Mouse (Mus musculus) limb, embryonic 11.5 days (tissue): ENCODE measurements around the gene Sars. TPM values are rescaled to one million over a fixed set of nuclear protein-coding genes. Genes with fewer than 3 reads are reported as not detected.

ENCODE experiments used
- ATAC-seq: fragments of 200-750 bp; cut with Nextera tagmentation; 2 replicates; pipeline ENCODE4 v1.8.0; 2017; ENCODE audit warnings: low read depth; ENCODE audit not compliant: insufficient number of reproducible peaks, low FRiP score, low TSS enrichment
- DNase-seq: peaks from one replicate; pipeline ENCODE4 v3.0.0-alpha.2; 2015; ENCODE audit warnings: low spot score
- H3K27ac ChIP-seq: fragments of 300-500 bp; sonication (generic); replicated peaks from 2 replicates; pipeline ENCODE4 v1.5.1; 2014; ENCODE audit warnings: low read depth, mild to moderate bottlenecking, low read length
- H3K27me3 ChIP-seq: fragments of 300-500 bp; sonication (generic); 2 replicates; pipeline ENCODE4 v1.6.1; 2014; ENCODE audit warnings: mild to moderate bottlenecking, low read length, mixed read lengths; ENCODE audit not compliant: control insufficient read depth, insufficient read depth
- H3K36me3 ChIP-seq: fragments of 300-500 bp; sonication (generic); 2 replicates; pipeline ENCODE4 v1.6.1; 2014; ENCODE audit warnings: mild to moderate bottlenecking, low read length, moderate library complexity, mixed read lengths; ENCODE audit not compliant: control insufficient read depth, insufficient read depth
- H3K4me1 ChIP-seq: fragments of 300-500 bp; sonication (generic); 2 replicates; pipeline ENCODE4 v1.6.1; 2014; ENCODE audit warnings: low read length, mixed read lengths; ENCODE audit not compliant: control insufficient read depth, insufficient read depth
- H3K4me2 ChIP-seq: fragments of 300-500 bp; sonication (generic); 2 replicates; pipeline ENCODE4 v1.6.1; 2014; ENCODE audit warnings: low read depth, mild to moderate bottlenecking, moderate library complexity; ENCODE audit not compliant: severe bottlenecking
- H3K4me3 ChIP-seq: fragments of 300-500 bp; sonication (generic); 2 replicates; pipeline ENCODE4 v1.5.1; 2014; ENCODE audit warnings: low read depth, low read length
- H3K9ac ChIP-seq: fragments of 300-500 bp; sonication (generic); 2 replicates; pipeline ENCODE4 v1.6.1; 2014; ENCODE audit warnings: mild to moderate bottlenecking, low read length
- H3K9me3 ChIP-seq: fragments of 300-500 bp; sonication (generic); 2 replicates; pipeline ENCODE4 v1.6.1; 2016; ENCODE audit warnings: low read length; ENCODE audit not compliant: control insufficient read depth
- WGBS: fragments of 180-500 bp; shearing (Covaris S2); extraction: QIAGEN DNeasy Blood & Tissue Kit; methylation state at CpG from one replicate; pipeline ENCODE4 v1.1.7; 2014; 5-methylcytosine and 5-hydroxymethylcytosine counted together
- polyA plus RNA-seq: library from polyadenylated mRNA; unstranded; fragments of >200 nt; fragmentation: Nextera tagmentation; extraction: Ambion mirVana; gene quantifications from 2 replicates; pipeline ENCODE4 v1.2.1, GENCODE M21; 2014

The Sars gene
- polyA plus RNA-seq, 1 experiment from 2014 or later, result 128 TPM

GRCm38 (mm10) chr3:108408517-108409008 is 36.4 kb downstream of the Sars start:
- no peak for ATAC-seq
- no peak overlapping the region for H3K4me3 ChIP-seq
- no peak for DNase-seq
- no peaks in the 10 kb centered on the region for H3K27me3 ChIP-seq
- H3K9ac ChIP-seq, result no peak overlapping the region
- peaks cover 3% of the 10 kb centered on the region; the same call in 1 of the 2 replicates for H3K36me3 ChIP-seq
- no peak overlapping the region for H3K4me2 ChIP-seq
- no peak overlapping the region for H3K27ac ChIP-seq
- H3K9me3 ChIP-seq, result no peaks in the 10 kb centered on the region
- WGBS, result 90% methylated on average over 8 of the region's 8 CpGs
- H3K4me1 ChIP-seq, result no peaks in the 10 kb centered on the region

- no peaks in the 10 kb centered on the region for H3K27me3 ChIP-seq
- DNase-seq (no peak), ATAC-seq (no peak)
- 91% methylated on average over 24 of the region's 24 CpGs for WGBS
- H3K9ac ChIP-seq, result no peak overlapping the region
- H3K4me2 ChIP-seq, result no peak overlapping the region
- H3K4me1 ChIP-seq, result no peaks in the 10 kb centered on the region
- no peaks in the 10 kb centered on the region for H3K36me3 ChIP-seq
- H3K27ac ChIP-seq, result no peak overlapping the region
- no peaks in the 10 kb centered on the region for H3K9me3 ChIP-seq
- H3K4me3 ChIP-seq, result no peak overlapping the region
Observed at GRCm38 (mm10) chr3:108406306-108406885, 38.6 kb downstream of the Sars start.

- Histone ChIP-seq H3K9ac (no peak overlapping the region), H3K4me2 (no peak overlapping the region), H3K27me3 (no peaks in the 10 kb centered on the region), H3K4me3 (no peak overlapping the region), H3K4me1 (no peaks in the 10 kb centered on the region), H3K27ac (no peak overlapping the region), H3K36me3 (no peaks in the 10 kb centered on the region), H3K9me3 (no peaks in the 10 kb centered on the region)
- DNase-seq, result no peak
- WGBS, result 58% methylated on average over 14 of the region's 14 CpGs
- ATAC-seq, result no peak
Observed at GRCm38 (mm10) chr3:108405536-108406305, 39.3 kb downstream of the Sars start.

GRCm38 (mm10) chr3:108402528-108402920 is 42.5 kb downstream of the Sars start:
- WGBS, result 94% methylated on average over 15 of the region's 15 CpGs
- Histone ChIP-seq H3K27ac (no peak overlapping the region), H3K9me3 (no peaks in the 10 kb centered on the region), H3K9ac (no peak overlapping the region), H3K36me3 (no peaks in the 10 kb centered on the region), H3K4me3 (no peak overlapping the region), H3K27me3 (no peaks in the 10 kb centered on the region), H3K4me2 (no peak overlapping the region), H3K4me1 (no peaks in the 10 kb centered on the region)
- ATAC-seq, result no peak
- no peak for DNase-seq

GRCm38 (mm10) chr3:108401692-108402527 is 43.1 kb downstream of the Sars start:
- DNase-seq (peak; percentile 92), ATAC-seq (peak; percentile 86)
- no peak overlapping the region for H3K4me3 ChIP-seq
- H3K27ac ChIP-seq, result no peak overlapping the region
- peak overlapping the region; percentile 27; the same call in 1 of the 2 replicates for H3K9ac ChIP-seq
- WGBS, result 33% methylated on average over 22 of the region's 22 CpGs
- no peaks in the 10 kb centered on the region for H3K36me3 ChIP-seq
- no peak overlapping the region for H3K4me2 ChIP-seq
- H3K9me3 ChIP-seq, result no peaks in the 10 kb centered on the region
- H3K4me1 ChIP-seq, result no peaks in the 10 kb centered on the region
- H3K27me3 ChIP-seq, result no peaks in the 10 kb centered on the region

- H3K36me3 ChIP-seq, result no peaks in the 10 kb centered on the region
- no peak overlapping the region for H3K4me3 ChIP-seq
- no peaks in the 10 kb centered on the region for H3K27me3 ChIP-seq
- H3K4me2 ChIP-seq, result no peak overlapping the region
- H3K9me3 ChIP-seq, result no peaks in the 10 kb centered on the region
- DNase-seq (no peak), ATAC-seq (no peak)
- no peak overlapping the region for H3K27ac ChIP-seq
- no peaks in the 10 kb centered on the region for H3K4me1 ChIP-seq
- H3K9ac ChIP-seq, result no peak overlapping the region
- 85% methylated on average over 5 of the region's 5 CpGs for WGBS
Observed at GRCm38 (mm10) chr3:108400442-108400841, 44.6 kb downstream of the Sars start.

- Histone ChIP-seq H3K4me1 (no peaks in the 10 kb centered on the region), H3K9me3 (no peaks in the 10 kb centered on the region), H3K27me3 (no peaks in the 10 kb centered on the region), H3K9ac (no peak overlapping the region), H3K4me3 (no peak overlapping the region), H3K36me3 (no peaks in the 10 kb centered on the region), H3K27ac (no peak overlapping the region), H3K4me2 (no peak overlapping the region)
- no peak for ATAC-seq
- 84% methylated on average over 9 of the region's 9 CpGs for WGBS
- DNase-seq, result no peak
Observed at GRCm38 (mm10) chr3:108398281-108398680, 46.7 kb downstream of the Sars start.

GRCm38 (mm10) chr3:108392793-108393192 is 52.2 kb downstream of the Sars start:
- DNase-seq, result no peak
- Histone ChIP-seq H3K27ac (no peak overlapping the region), H3K4me3 (no peak overlapping the region), H3K4me1 (0 out of 2 replicates have a peak, but pooled peaks cover 6% of the 10 kb centered on the region), H3K4me2 (no peak overlapping the region), H3K9me3 (no peaks in the 10 kb centered on the region), H3K9ac (0 out of 2 replicates have a peak overlapping the region, but pooled peaks have one; percentile 12), H3K36me3 (no peaks in the 10 kb centered on the region), H3K27me3 (no peaks in the 10 kb centered on the region)
- ATAC-seq, result no peak
- 52% methylated on average over 15 of the region's 15 CpGs for WGBS
